Mouse (Mus musculus) erythroblast, adult 5-6 weeks (primary cell): ENCODE measurements around the gene Gpt2. TPM values are rescaled to one million over a fixed set of nuclear protein-coding genes. Genes with fewer than 3 reads are reported as not detected.

Experiments
- ATAC-seq: replicated peaks from 2 replicates; pipeline ENCODE4 v1.8.0; 2016; ENCODE audit warnings: moderate number of reproducible peaks, mild to moderate bottlenecking, moderate TSS enrichment, inconsistent platforms; ENCODE audit not compliant: poor library complexity, low FRiP score, severe bottlenecking
- total RNA-seq, 2 experiments: library from RNA; stranded (forward) in 1 of 2; stranded (reverse) in 1 of 2; fragments of 150-400 nt in 1 of 2; fragments of 200-764, 138-1000 nt in 1 of 2; gene quantifications; 2 replicates each; pipeline versions ENCODE4 v1.2.3 to v1.2.4; 2015 to 2017; ENCODE audit warnings: low replicate concordance in 2 of 2

Gpt2 gene
- total RNA-seq, 2 experiments from 2014 or later: not detected

GRCm38 (mm10) chr8:85481900-85482299 is 10.5 kb upstream of the Gpt2 start:
- no peak for ATAC-seq

DNA sequence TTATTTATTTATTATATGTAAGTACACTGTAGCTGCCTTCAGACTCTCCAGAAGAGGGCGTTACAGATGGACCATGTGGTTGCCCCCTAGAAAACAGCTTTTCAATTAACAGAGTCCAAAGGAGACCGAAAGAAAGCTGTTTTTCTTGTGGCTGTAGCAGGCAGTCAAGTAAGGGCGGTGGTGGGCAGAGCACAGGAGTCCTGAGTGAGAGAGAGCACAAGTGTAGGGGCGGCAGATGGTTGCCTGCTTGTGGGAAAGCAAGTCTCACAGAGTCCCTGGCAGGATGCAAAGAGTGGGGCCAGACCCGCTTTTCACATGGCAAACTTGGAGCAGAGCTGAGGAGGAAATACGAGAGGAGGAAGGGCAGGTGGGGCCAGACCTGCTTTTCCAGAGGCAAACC is 9.9 kb upstream of the Gpt2 start:
- ATAC-seq: no peak

DNA sequence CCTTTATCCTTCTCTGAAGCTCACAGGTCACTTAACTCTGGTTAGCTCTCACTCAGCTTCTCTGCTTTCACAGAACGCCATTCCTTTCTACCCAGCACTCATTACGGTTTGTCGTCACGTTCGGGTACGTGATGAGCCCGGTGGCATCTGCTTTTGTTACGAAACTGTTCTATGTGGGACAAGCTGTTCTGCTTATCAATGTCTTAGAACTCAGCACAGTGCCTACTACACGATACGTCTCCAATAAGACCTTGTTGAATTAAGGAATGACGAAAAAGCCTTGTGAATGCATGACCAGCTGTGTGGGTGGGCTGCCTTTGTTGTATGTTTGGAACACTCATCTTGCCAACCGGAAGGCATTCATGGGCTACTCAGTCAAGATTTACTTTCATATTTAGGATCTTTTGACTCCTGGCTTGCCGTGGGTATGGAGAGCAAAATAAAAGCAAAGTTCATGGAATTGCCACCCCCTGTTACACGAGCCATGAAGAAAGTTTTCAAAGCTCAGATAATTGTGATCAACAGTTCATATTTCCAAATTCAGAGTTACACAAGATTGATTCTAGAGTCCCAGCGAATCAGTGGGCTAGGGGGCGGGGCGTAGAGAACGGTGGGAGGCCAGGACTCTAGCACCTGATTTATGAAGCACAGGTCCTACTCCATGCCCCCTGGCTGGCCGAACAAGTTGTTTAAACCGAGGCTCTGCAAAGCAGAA is 4.3 kb upstream of the Gpt2 start:
- no peak for ATAC-seq

- no peak for ATAC-seq
Observed at GRCm38 (mm10) chr8:85488631-85489030, 3.7 kb upstream of the Gpt2 start.

DNA sequence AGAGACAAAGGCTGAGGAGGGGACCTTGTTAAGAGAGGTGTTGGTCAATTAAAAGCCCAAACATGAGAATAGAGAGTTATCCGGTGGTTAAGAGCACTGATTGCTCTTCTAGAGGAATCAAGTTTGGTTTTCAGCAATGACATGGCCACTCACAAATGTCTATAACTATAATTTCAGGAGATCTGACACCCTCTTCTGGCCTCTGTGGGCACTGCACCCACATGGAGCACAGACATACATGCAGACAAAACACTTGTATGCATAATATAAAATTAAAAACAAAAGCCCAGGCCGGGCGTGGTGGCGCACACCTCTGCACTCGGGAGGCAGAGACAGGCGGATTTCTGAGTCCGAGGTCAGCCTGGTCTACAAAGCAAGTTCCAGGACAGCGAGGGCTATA is 2.8 kb upstream of the Gpt2 start:
- ATAC-seq: no peak

DNA sequence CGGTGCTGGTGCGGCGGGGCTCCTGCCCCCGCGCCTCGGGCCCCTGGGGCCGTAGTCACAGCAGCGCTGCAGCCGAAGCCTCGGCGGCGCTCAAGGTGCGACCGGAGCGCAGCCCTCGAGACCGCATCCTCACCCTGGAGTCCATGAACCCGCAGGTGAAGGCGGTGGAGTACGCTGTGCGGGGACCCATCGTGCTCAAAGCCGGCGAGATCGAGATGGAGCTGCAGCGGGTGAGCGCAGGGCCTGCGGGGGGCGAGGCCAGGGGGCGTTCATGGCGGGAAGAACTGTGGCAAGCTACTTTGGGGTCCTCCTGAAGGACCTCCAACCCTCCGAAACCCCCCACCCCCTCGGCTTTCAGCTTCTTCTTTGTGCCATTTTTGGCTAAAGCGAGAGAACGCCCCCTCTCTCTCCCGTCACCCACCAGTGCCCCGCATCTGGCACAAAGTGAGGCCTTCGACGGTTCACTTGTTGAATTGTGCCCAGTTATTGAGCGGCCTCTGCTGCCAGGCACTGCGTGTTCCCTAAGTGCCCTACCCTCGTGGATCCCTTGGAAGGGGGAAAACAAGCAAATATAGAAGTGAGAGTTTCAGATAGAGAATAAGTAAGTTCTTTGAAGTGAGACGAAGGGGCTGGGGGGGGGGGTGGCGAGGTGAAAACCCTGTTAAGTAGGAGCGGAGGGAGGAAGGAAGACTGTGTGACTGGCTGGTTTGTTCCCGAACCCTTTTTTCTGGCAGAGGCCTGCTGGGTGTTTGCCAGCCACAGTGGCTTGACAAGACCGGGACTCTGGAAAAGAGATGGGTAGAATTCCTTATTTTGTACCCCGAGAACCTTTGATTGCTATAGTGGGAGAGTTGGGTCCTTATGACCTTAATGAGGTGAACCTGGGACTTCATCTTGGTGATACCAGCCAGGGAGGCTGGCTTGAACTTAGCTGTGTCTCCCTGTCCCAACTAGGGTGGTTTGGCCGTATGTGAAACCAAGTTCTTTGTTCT is 860 bp downstream of the Gpt2 start:
- ATAC-seq: no peak

GRCm38 (mm10) chr8:85496125-85496524 is 3.7 kb downstream of the Gpt2 start:
- no peak for ATAC-seq

GRCm38 (mm10) chr8:85496778-85497177 is 4.4 kb downstream of the Gpt2 start:
- no peak for ATAC-seq

GRCm38 (mm10) chr8:85498577-85498976 is 6.2 kb downstream of the Gpt2 start:
- ATAC-seq: no peak

DNA sequence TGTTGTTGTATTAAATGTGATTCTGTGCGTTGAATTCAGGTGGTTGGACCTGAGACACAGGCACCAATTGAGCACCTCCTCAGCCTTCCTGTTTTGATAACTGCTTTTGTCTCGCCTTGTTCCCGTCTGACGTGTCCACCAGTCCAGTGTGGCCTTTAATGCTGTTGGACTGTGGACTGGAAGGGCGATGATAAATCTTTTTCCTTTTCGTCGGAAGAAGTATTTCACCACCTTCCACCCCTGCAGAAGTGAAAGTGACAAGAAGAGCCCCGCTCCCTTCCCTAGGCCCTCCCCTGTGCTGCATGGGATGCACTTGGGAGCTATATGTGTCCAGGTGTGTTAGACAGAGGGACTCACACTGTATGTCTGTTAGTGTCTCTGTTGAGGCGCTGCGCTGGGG is 8.1 kb downstream of the Gpt2 start:
- no peak for ATAC-seq

DNA sequence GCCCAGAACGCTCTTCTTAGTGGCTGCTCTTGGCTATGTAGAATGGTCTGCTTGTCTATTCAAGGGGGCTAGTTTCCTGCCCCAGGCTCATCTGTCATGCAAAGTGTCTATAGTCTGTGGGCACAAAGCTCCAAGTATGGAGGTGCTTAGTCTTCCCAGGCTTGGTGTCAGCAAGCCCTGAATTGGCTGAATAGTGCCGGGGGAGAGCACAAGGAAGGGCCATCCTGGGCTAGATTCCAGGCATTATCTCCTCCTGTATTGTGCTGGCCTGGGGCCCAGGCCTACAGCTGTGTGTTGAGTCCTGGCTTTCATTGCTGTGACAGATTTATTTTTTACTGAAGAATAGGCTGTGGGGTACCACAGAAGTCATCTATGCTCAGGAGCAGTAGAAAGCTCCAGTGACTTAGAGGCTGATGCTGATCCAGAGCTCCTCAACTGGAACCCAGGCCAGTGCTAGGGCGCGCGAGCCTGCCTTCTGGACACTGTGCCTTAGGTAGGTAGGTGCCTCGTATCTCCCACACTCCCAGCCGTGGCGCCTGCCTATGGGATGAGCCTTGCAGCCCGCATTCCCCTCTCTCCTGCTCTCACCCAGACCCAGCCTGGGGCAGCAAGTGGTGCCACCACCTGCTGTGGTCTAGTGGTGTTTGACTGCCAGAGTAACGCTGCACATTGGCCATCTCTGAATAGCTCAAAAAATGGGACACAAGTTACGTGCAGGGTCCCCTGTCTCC is 8.7 kb downstream of the Gpt2 start:
- no peak for ATAC-seq

DNA sequence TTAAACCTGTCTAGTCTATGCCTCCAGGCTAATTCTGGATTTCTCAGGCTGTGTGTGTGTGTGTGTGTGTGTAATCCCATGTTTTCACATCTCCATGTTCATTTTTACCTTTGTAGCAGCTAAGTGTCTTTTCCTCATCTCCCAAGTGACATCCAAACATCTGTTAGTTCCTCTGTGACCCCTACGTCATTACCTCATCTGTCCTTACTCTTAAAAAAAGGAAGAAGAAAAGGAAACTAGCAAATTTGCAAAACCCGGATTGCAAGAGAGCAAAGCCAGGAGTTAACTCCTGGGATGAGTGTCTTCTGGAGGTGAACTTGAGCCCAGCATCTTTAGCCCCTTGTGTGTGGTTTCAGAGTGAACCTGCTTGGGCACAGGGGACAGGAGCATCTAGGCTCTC is 10.0 kb downstream of the Gpt2 start:
- no peak for ATAC-seq

DNA sequence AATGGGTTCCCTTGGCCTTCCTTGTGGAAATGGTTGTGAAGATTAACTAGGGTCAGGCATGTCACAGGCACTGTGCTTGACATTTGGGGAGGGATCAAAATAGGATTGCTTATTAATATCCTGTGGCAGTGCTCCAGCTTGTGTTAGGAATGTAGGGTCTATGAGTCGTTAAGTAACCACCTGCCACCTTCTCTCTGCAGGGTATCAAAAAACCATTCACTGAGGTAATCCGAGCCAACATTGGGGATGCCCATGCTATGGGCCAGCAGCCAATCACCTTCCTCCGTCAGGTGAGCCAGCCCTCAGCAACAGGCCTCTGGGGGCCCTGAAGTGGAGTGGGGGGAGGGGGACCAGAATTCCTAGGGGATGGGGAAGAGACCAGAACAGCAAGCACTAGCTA is 10.7 kb downstream of the Gpt2 start:
- ATAC-seq: no peak

GRCm38 (mm10) chr8:85504704-85505103 is 12.3 kb downstream of the Gpt2 start:
- no peak for ATAC-seq

GRCm38 (mm10) chr8:85506620-85507019 is 14.2 kb downstream of the Gpt2 start:
- ATAC-seq: no peak

DNA sequence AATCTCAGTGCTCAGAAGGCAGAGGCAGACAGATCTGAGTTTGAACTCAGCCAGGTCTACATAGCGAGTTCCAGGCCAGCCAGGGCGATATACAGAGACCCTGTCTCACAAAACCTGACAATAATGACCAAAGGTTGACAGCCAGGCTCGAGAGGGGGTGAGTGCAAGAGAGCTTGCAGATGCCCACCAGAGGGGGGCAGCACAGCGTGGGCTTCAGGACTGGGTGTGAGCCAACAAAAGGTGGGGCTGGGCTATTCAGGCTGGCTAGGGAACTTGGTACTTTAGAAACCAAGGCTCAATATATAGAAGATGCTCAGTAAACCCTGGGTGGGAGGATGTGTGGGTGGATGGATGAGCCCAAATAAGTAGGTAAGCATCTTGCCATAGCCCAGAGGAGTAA is 16.3 kb downstream of the Gpt2 start:
- no peak for ATAC-seq

GRCm38 (mm10) chr8:85512234-85512633 is 19.9 kb downstream of the Gpt2 start:
- ATAC-seq: no peak

GRCm38 (mm10) chr8:85513283-85513682 is 20.9 kb downstream of the Gpt2 start:
- no peak for ATAC-seq

GRCm38 (mm10) chr8:85515391-85515790 is 23.0 kb downstream of the Gpt2 start:
- ATAC-seq: no peak

GRCm38 (mm10) chr8:85517336-85517735 is 25.0 kb downstream of the Gpt2 start:
- ATAC-seq: no peak
